Mouse (Mus musculus) ES-E14 (cell line): ENCODE measurements at regions not wholly inside any gene's neighbourhood (a gene's known extent, or its start where the extent isn't known, plus 50 kb on each side); places are given as distances from the start of the nearest gene placed in this dataset.
"Not testable (repeated sequence)": the region's sequence is repeated elsewhere in the genome, so short reads cannot be mapped to it uniquely, and the experiment has no call there.

ENCODE experiments used
- DNase-seq: peaks from one replicate; pipeline ENCODE4 v3.0.0-alpha.2; 2013; ENCODE audit warnings: low read depth, low spot score
- H3K27ac ChIP-seq: 2 replicates; pipeline ENCODE4 v1.5.1; 2012; ENCODE audit warnings: low read depth, mild to moderate bottlenecking, low read length, moderate library complexity, mixed read lengths; ENCODE audit not compliant: poor library complexity, insufficient read depth, severe bottlenecking
- H3K36me3 ChIP-seq: 2 replicates; pipeline ENCODE4 v1.6.1; 2012; ENCODE audit warnings: mild to moderate bottlenecking, low read length, moderate library complexity, mixed read lengths; ENCODE audit not compliant: control insufficient read depth, poor library complexity, insufficient read depth, severe bottlenecking
- H3K4me1 ChIP-seq, 2 experiments: fragments of 150-350 bp in 1 of 2; sonication (generic) in 1 of 2; 2 replicates each; pipeline ENCODE4 v1.6.1; 2012; ENCODE audit warnings: low read length in 2 of 2, mild to moderate bottlenecking in 1 of 2, mixed read lengths in 1 of 2; ENCODE audit not compliant: control insufficient read depth in 2 of 2, insufficient read depth in 2 of 2, poor library complexity in 1 of 2
- H3K4me3 ChIP-seq, 2 experiments: fragments of 150-350 bp in 1 of 2; sonication (generic) in 1 of 2; 2 replicates each; pipeline ENCODE4 v1.5.1; 2012; ENCODE audit warnings: low read length in 2 of 2, low read depth in 1 of 2, mild to moderate bottlenecking in 1 of 2, mixed read lengths in 1 of 2; ENCODE audit not compliant: insufficient read depth in 1 of 2, poor library complexity in 1 of 2, severe bottlenecking in 1 of 2
- H3K9ac ChIP-seq: 2 replicates; pipeline ENCODE4 v1.6.1; 2012; ENCODE audit warnings: low read depth, mild to moderate bottlenecking, low read length, mixed read lengths; ENCODE audit not compliant: poor library complexity, insufficient read depth, severe bottlenecking
- H3K9me3 ChIP-seq: fragments of 150-350 bp; sonication (generic); 2 replicates; pipeline ENCODE4 v1.6.1; 2012; ENCODE audit warnings: low read depth, mild to moderate bottlenecking, low read length; ENCODE audit not compliant: control insufficient read depth, insufficient read depth
- CHD2 ChIP-seq: IDR thresholded peaks from 2 replicates; pipeline ENCODE4 v1.6.1; 2014; ENCODE audit warnings: mild to moderate bottlenecking, low read depth, low read length, inconsistent platforms
- HCFC1 ChIP-seq: IDR thresholded peaks from 2 replicates; pipeline ENCODE4 v1.6.1; 2012; ENCODE audit warnings: low read length, inconsistent platforms, borderline replicate concordance; ENCODE audit not compliant: insufficient read depth
- MAFK ChIP-seq: IDR thresholded peaks from 2 replicates; pipeline ENCODE4 v1.6.1; 2014; ENCODE audit warnings: mild to moderate bottlenecking, low read depth, low read length, inconsistent platforms; ENCODE audit not compliant: insufficient read depth
- ZC3H11A ChIP-seq: IDR thresholded peaks from 2 replicates; pipeline ENCODE4 v1.6.1; 2012; ENCODE audit warnings: low read depth, mild to moderate bottlenecking, inconsistent platforms, low read length, borderline replicate concordance
- ZNF384 ChIP-seq: IDR thresholded peaks from 2 replicates; pipeline ENCODE4 v1.6.1; 2012; ENCODE audit warnings: low read depth, low read length, inconsistent platforms
- in situ Hi-C, 2 experiments: fragments of 600-800 bp; cut with MboI; formaldehyde crosslinking; loops; one replicate each; pipeline ENCODE4 v1.15.1; 2025; ENCODE audit warnings: low sequenced_read_pairs in 2 of 2, inconsistent platforms in 1 of 2; ENCODE audit not compliant: unreplicated experiment in 2 of 2

- Histone ChIP-seq H3K9ac (no peak overlapping the region), H3K9me3 (no peaks in the 10 kb centered on the region), H3K27ac (no peak overlapping the region), H3K4me1 (no peaks in the 10 kb centered on the region), H3K36me3 (no peaks in the 10 kb centered on the region), H3K4me3 (no peak overlapping the region)
- DNase-seq = no peak
- TF ChIP-seq ZC3H11A (no peak), MAFK (no peak), CHD2 (no peak), HCFC1 (no peak), ZNF384 (no peak)
- in situ Hi-C loops = no loop called here
These were observed 360.9 kb upstream of the Tacstd2 start for GRCm38 (mm10) chr6:67896495-67896894.

DNA sequence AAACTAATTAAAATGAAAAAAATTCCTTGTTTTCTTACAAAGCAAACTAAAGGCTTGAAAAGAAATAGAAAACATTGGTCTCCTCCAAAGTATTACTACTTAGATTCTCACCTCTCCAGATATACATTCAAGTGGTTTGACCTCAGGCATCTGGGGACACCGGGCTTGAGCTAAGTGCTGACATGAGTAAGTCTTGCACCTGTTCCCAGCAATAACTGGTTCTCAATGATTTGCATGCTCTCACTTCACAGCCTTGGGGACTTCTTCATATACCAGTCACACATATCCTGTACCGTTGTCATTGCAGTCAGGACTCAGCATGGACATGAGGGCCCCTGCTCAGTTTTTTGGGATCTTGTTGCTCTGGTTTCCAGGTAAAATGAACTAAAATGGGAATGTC, 360.3 kb upstream of the Tacstd2 start:
- Histone ChIP-seq H3K36me3 (no peaks in the 10 kb centered on the region), H3K9ac (no peak overlapping the region), H3K4me1 (no peaks in the 10 kb centered on the region), H3K9me3 (no peaks in the 10 kb centered on the region), H3K4me3 (no peak overlapping the region), H3K27ac (no peak overlapping the region)
- in situ Hi-C loops = no loop called here
- TF ChIP-seq ZNF384 (no peak), HCFC1 (no peak), MAFK (no peak), CHD2 (no peak), ZC3H11A (no peak)
- DNase-seq = no peak

- no peak for TF ChIP-seq CHD2
- TF ChIP-seq HCFC1 = no peak
- TF ChIP-seq ZNF384 = no peak
- TF ChIP-seq MAFK = no peak
- TF ChIP-seq ZC3H11A = no peak
- Histone ChIP-seq H3K9me3 (no peaks in the 10 kb centered on the region), H3K4me3 (no peak overlapping the region), H3K36me3 (no peaks in the 10 kb centered on the region), H3K9ac (no peak overlapping the region), H3K27ac (no peak overlapping the region), H3K4me1 (0 out of 4 replicates have a peak, but pooled peaks cover 0 to 1% of the 10 kb centered on the region in 2 experiments)
- no peak for DNase-seq
- in situ Hi-C loops = no loop called here
These were observed 352.0 kb upstream of the Tacstd2 start for GRCm38 (mm10) chr6:67887586-67887985.

DNA sequence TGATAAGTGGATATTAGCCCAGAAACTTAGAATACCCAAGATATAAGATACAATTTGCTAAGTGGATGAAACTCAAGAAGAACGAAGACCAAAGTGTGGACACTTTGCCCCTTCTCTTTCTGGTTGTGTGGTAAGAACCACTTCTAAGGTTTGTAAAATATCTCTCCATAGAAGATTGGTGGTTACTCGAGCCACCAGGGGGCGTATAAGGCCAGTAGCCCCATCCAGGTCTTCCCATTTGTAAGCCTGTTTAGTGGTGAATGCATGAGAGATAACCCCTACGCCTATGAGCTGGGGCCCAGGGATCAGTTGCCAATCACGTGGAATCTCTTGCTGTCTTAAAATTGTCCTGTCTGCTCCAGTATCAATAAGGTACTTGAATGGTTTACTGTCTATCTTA, 349.3 kb upstream of the Tacstd2 start:
- no peak for DNase-seq
- Histone ChIP-seq H3K27ac (no peak overlapping the region), H3K9me3 (0 out of 2 replicates have a peak, but pooled peaks cover 2% of the 10 kb centered on the region), H3K9ac (no peak overlapping the region), H3K4me1 (0 out of 4 replicates have a peak, but pooled peaks cover 0 to 1% of the 10 kb centered on the region in 2 experiments), H3K36me3 (no peaks in the 10 kb centered on the region), H3K4me3 (no peak overlapping the region)
- in situ Hi-C loops = no loop called here
- TF ChIP-seq CHD2 (no peak), ZNF384 (no peak), ZC3H11A (no peak), MAFK (no peak), HCFC1 (no peak)

DNA sequence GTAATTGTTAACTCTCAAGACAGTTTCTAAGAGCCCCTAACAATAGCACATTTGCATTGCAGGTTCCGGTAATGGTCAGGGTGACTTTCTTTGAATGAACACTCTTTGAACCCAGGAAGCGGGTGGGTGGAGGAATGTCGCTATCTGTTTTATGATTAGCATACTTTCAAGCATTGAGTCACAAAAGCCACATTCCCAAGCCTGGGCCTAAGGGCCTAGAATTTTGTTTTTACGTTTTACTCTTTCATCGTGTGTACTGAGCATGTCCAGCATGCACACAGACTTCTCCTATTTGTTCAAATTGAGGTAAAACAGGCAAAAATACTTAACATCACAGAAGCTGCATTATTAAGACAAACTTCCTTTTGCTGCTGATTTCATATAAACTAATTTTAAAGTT, 345.9 kb upstream of the Tacstd2 start:
- in situ Hi-C loops, H3K4me3 ChIP-seq, H3K9ac ChIP-seq, H3K9me3 ChIP-seq, DNase-seq, H3K36me3 ChIP-seq, H3K27ac ChIP-seq, H3K4me1 ChIP-seq: not testable (repeated sequence)
